Mouse (Mus musculus): ENCODE results near the gene Sbno2. TPM values are rescaled to one million over a fixed set of nuclear protein-coding genes. Genes with fewer than 3 reads are reported as not detected.

Gene Sbno2
- polyA plus RNA-seq, 1 experiment, result 67.2 TPM

GRCm38 (mm10) chr10:80098630-80099029, 6.7 kb downstream of the Sbno2 start:
- no peak for DNase-seq (ENCODE audit: low read depth, low spot score)
- WGBS, result 27% methylated on average over 5 of the region's 5 CpGs

GRCm38 (mm10) chr10:80097275-80097674, 8.1 kb downstream of the Sbno2 start:
- 15% methylated on average over 7 of the region's 7 CpGs for WGBS
- no peak for DNase-seq (ENCODE audit: low read depth, low spot score)

DNA sequence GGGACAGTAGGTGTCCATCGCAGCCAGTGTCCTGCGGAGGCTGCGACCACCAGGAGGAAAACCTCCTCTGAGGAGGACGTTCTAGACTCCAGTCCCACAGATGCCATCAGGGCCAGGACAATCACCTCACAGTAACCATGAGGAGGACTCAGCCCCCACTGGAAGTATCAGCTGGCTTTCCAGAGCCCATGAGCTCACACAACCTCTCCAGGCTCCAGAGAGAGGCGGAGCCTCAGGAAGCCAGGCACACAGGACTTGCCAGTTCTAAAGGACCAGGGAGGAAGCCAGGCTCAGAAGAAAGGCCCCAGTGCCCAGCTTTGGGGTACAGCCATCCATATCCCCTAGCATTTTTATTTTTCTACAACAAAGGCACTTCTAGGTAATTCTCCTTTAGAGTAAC, 9.8 kb downstream of the Sbno2 start:
- 87% methylated on average over 5 of the region's 5 CpGs for whole genome bisulfite sequencing
- no peak for DNase-seq (ENCODE audit: low read depth, low spot score)

DNA sequence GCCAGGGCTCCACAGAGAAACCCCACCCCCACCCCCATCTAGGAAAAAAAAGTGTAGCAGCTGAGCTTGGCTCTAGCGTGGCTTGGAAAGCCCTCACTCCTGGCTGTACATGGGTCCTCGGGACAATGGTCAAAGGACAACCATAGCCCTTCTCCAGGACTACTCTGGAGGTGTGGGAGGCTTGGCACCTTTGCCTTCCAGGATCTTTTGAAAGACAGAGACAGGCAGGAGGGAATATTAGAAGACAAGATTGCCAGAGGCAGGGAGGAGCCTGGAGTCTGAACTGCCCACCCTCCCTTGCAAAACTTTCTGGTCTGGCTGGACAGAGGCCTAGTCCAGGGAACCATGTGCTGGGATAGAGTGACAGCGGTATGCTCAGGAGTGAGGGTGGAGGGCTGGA, 10.7 kb downstream of the Sbno2 start:
- no peak for DNase-seq (ENCODE audit: low read depth, low spot score)
- WGBS, result 74% methylated on average over 3 of the region's 3 CpGs

DNA sequence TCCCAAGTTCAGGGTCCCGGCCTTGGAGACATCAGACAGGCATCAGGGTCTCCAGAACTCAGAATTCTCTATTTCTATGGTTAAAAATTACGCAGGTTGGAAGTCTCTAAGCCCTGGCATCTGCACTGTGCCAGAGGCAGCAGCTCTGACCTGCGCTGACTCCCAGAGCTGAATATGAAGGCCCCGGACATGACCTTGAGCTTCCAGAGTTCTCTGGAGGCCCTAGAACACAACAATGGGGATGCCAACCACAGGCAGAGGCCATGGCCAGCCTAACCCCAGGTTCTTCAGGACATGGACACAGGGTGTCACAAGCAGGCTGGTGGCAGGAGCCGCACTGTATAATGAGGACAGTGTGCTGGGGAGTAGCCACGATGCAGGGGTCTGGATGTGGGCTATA, 11.3 kb downstream of the Sbno2 start:
- 89% methylated on average over 6 of the region's 6 CpGs for WGBS
- no peak for DNase-seq (ENCODE audit: low read depth, low spot score)

DNA sequence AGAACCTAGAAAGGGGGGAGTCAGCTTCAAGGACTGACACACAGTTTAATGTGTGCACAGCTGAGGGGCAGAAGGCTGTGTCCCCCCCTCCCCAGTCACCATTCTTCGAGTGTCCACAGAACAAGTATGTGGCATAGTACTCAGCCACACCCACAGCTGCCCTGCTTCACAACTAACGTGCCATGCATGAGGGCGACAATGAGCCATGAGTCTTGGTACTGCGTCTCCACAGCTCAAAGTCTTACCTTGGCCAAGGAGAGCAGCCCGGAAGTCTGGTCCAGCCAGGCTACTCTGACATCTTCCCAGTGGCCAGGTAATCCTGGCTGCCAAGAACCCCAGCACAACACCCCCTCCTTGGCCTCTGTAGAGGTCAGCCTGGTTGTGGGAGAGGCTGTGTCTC, 12.7 kb downstream of the Sbno2 start:
- 50% methylated on average over 5 of the region's 5 CpGs for WGBS
- DNase-seq (ENCODE audit: low read depth, low spot score), result no peak

DNA sequence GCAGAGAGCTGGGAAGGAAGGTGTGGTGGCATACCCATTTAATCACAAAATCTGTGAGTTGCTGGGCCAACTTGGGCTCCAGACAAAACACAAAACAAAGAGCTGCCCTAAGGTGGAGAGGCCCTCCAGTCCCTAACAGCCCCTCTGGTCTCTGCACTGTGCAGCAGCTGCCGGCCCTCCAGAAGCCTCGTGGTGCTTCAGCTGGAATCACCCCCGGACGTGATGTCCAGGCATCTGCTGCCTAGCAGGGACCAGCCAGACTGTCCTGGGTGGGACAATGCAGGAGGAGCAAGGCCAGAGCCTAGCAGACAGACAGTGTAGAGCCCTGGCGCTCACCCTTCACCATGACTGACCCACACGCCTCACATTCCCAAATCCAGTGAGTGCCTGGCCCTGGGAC, 13.8 kb downstream of the Sbno2 start:
- 75% methylated on average over 6 of the region's 6 CpGs for WGBS
- DNase-seq (ENCODE audit: low read depth, low spot score), result no peak

DNA sequence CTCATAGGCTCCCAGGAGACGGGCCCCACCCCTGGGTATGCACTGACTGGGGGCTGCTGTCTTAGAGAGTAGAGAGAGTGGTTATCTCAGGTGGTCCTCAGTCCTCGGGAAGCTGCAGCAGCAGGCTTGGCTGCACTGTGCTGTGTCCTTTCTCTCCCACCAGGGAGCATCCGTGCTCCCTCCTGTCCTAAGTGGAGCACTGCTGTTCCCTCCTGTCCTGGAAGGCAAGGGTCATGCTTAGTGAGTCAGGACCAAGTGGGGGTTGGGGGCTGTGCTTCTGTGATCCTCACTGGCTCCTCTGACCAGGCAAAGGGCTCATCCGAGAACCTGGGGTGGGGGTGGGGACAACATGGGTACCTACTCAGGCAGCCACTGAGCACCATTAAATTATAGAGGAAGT, 16.2 kb downstream of the Sbno2 start:
- DNase-seq (ENCODE audit: low read depth, low spot score), result no peak
- WGBS, result 77% methylated on average over 4 of the region's 4 CpGs

- DNase-seq (ENCODE audit: low read depth, low spot score), result no peak
- WGBS, result 85% methylated on average over 8 of the region's 8 CpGs
These were observed 17.9 kb downstream of the Sbno2 start for GRCm38 (mm10) chr10:80087483-80087882.

DNA sequence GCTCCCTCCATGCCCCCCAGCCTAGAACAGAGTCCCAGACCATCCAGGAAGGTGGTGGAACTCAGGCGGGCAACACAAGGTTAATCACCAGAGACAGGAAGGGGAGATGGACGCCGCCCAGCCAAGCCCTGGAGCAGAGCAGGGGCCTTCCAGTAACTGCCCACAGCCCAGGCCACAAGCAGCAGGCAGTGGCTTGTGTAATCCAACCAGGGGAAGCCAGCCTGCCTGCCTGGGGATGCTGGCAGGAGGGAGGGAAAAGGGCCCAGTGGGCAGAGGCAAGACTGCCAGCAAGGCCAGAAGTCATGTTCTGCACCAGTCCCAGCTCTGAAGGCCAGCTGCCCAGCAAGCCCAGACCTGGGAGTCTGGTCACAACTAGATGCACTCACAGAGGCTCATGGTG, 18.5 kb downstream of the Sbno2 start:
- no peak for DNase-seq (ENCODE audit: low read depth, low spot score)
- 81% methylated on average over 3 of the region's 3 CpGs for WGBS

DNA sequence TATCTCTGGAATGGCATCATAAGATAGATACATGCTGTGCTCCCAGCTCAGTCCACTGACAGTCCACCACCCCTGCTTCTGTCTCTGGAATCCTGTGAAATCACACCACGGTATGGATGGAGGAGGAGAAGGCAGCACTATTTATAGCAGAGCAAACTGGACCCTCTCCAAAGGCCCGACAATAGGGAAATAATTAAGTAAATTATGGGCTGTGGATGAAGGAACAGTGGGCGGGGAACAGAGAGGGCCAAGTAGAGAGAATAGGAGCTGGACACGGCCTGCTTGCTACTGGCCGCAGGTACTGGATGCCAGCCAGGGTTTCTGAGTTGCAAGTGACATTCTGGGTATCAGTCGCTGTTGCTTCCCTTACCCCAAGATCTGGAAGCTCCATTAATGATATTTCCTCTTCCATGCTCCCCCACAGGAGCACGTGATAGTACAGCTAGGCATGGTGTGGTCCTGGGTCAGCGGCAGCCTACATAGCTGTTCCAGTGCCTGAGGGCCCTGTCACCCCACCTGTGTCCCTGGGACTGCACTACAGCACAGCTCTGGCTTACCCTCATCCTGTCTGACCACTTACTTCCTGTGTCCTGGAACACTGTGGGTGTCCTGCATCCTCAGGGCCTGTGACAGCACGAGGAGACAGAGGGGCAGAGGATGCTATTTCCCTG, 20.4 kb downstream of the Sbno2 start:
- DNase-seq (ENCODE audit: low read depth, low spot score), result no peak
- WGBS, result 50% methylated on average over 9 of the region's 9 CpGs

- DNase-seq (ENCODE audit: low read depth, low spot score), result no peak
- 78% methylated on average over 3 of the region's 3 CpGs for WGBS
These were observed 24.3 kb downstream of the Sbno2 start for GRCm38 (mm10) chr10:80081075-80081474.

DNA sequence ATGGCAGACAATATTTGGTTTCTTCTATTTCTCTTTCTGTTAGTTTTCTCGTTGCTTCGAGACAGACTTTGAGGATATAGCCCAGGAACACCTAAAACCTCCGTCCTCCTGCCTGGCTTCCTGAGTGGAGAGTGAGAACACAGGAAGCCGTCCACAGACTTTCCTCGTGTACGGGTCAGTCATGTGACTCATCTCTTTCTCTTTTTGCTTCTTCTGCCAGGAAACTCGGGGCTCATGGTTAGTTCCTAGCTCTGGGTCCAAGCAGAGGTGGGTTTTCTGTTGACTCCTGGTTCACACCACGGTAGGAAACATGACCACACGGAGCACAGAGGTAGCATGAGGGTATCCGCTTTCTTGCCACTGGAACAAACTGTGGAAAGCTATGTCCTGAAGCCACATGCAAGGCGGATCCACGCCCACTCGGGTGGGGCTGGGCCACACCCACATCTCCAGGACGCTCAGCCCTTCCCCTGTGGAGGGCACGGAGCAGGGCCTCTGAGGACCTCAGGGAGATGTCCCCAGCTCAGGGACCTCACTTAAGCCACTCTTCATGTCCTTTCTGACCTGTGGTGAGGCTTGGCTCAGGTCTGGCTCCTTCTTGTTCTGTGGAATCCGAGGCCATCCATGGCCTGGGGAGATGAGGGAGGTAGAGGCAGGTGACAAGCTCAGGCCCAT, 24.8 kb downstream of the Sbno2 start:
- DNase-seq (ENCODE audit: low read depth, low spot score), result no peak
- WGBS, result 55% methylated on average over 16 of the region's 16 CpGs

GRCm38 (mm10) chr10:80078366-80078765, 27.0 kb downstream of the Sbno2 start:
- WGBS, result 97% methylated on average over 1 of the region's 1 CpGs
- DNase-seq (ENCODE audit: low read depth, low spot score), result no peak

DNA sequence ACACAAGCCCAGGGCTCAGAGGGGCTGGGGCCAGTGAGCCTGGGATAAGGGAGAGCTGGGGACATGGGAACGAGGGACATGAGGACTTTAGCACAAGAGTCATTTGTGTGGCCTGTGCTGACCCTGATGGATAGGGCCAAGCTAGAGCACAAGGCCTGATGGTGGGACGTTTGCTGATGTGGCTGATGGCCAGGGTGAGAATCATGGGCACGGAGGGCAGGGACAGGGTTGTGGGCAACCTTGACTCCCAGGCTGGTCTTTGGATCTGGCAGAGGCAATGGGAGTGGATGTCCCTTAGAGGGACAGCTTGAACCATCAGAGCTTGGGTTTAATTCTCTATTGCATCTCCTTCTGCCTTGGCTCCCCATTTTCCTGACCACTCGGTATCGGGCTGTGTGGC, 28.1 kb downstream of the Sbno2 start:
- no peak for DNase-seq (ENCODE audit: low read depth, low spot score)
- WGBS, result 85% methylated on average over 5 of the region's 5 CpGs

- no peak for DNase-seq (ENCODE audit: low read depth, low spot score)
- WGBS, result 90% methylated on average over 4 of the region's 4 CpGs
These were observed 29.0 kb downstream of the Sbno2 start for GRCm38 (mm10) chr10:80076386-80076785.

GRCm38 (mm10) chr10:80075924-80076323, 29.4 kb downstream of the Sbno2 start:
- WGBS, result 83% methylated on average over 1 of the region's 1 CpGs
- no peak for DNase-seq (ENCODE audit: low read depth, low spot score)

DNA sequence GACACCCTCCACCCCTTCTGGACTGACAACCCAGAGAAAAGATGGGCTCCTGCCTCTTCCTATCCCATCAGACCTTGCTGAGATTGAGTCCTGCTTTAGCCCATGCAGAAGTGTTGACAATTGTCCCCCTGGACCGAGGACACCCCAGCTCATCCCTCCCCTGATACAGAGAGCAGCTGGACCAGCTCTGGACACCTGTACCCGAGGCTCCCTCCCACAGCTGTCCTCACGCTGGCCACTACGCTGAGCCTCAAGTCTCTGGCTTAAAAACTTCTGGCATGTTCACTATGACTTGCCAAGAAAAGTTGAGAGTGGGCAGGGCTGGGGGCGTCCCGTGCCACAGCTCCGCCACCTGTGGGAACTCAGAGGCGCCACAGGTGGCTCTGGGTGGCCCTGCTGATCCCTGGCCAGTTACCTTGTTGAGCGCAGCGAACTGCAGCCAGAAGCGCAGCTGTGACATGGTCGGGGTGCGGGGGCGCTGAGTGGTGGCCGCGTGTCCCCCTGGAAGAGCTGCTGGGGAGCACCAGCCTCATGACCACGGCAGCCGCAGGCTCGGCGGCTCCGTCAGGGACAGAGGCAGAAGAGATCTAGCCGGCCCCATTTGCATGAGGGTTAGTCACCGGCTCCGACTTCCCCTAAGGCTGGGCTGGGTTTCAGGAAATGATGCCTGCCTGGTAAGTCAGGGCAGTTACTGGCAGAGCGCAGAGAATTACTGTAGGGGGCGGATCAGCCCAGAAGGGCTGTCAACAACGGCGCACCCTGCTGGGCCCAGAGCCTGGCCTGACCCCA, 30.4 kb downstream of the Sbno2 start:
- 5% methylated on average over 28 of the region's 28 CpGs for WGBS
- peak; percentile 72 for DNase-seq (ENCODE audit: low read depth, low spot score)

- no peak for DNase-seq (ENCODE audit: low read depth, low spot score)
- WGBS, result 88% methylated on average over 20 of the region's 20 CpGs
These were observed 32.5 kb downstream of the Sbno2 start for GRCm38 (mm10) chr10:80072623-80073489.

DNA sequence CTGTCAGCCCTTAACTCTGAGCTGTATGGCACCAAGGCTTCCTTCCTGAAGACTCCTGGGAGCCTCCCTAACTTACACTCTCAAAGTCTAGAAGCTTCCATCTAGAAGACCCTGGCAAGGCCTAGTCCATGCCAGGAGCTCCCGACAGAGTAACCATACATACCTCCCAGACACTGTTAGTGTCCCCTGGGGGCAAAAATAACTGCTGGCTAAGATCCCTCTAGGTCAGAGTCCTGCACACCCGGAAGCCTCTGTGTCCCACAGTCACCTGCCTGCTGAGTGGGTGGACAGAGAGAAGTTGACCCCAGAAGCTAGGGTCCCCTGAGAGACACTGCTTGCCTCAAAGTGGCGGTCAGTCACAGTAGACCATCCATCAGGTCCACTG, 33.9 kb downstream of the Sbno2 start:
- 31% methylated on average over 3 of the region's 3 CpGs for WGBS
- DNase-seq (ENCODE audit: low read depth, low spot score), result no peak

Measured in large intestine, adult 2 months (tissue).